Mouse (Mus musculus) layer of hippocampus, adult 9-10 months (tissue): ENCODE measurements at regions not wholly inside any gene's neighbourhood (a gene's known extent, or its start where the extent isn't known, plus 50 kb on each side); places are given as distances from the start of the nearest gene placed in this dataset.

Experiments used
- DNase-seq: peaks from one replicate; pipeline ENCODE4 v3.0.0; 2022; ENCODE audit warnings: low spot score

GRCm38 (mm10) chr15:97460360-97460719, 213.3 kb upstream of the Amigo2 start:
- no peak for DNase-seq

- no peak for DNase-seq
Measured at GRCm38 (mm10) chr15:97459606-97460359, 212.7 kb upstream of the Amigo2 start.

- no peak for DNase-seq
Measured at GRCm38 (mm10) chr15:97458748-97459221, 211.7 kb upstream of the Amigo2 start.

- DNase-seq = no peak
Measured at GRCm38 (mm10) chr15:97458139-97458747, 211.2 kb upstream of the Amigo2 start.

GRCm38 (mm10) chr15:97457468-97457867, 210.4 kb upstream of the Amigo2 start:
- no peak for DNase-seq

- DNase-seq = no peak
Measured at GRCm38 (mm10) chr15:97456991-97457390, 209.9 kb upstream of the Amigo2 start.

- DNase-seq = no peak
Measured at GRCm38 (mm10) chr15:97455672-97456071, 208.6 kb upstream of the Amigo2 start.

- no peak for DNase-seq
Measured at GRCm38 (mm10) chr15:97449724-97450123, 202.6 kb upstream of the Amigo2 start.

GRCm38 (mm10) chr15:97449001-97449400, 201.9 kb upstream of the Amigo2 start:
- DNase-seq = no peak

GRCm38 (mm10) chr15:97448243-97448880, 201.3 kb upstream of the Amigo2 start:
- DNase-seq = no peak

- DNase-seq = no peak
Measured at GRCm38 (mm10) chr15:97446181-97446580, 199.1 kb upstream of the Amigo2 start.

GRCm38 (mm10) chr15:97438235-97438760, 191.2 kb upstream of the Amigo2 start:
- DNase-seq = no peak
